16 mouse cellular contexts compared by ENCODE assay signal in genomic region chrX:70713004-70713604, GRCm38 (mm10).
DNase-seq lines count a peak whose midpoint lies in the region; ATAC-seq and TF ChIP-seq lines count a peak whose summit lies in the region.
"Had no signal": no experiment of that assay in that cellular context is flagged by ENCODE, and none has a peak within 500 bp of the region (broad histone marks: within the 10 kb centered on the region; RNA-seq: fewer than 3 reads in every experiment).

No protein-coding gene starts in this region.

- no peak for DNase-seq in gastrocnemius, adult 2 months
- no peak for DNase-seq in gastrocnemius, postnatal 4 days (ENCODE audit: low spot score in 2 of 2)
- DNase-seq in layer of hippocampus, adult 2 months (ENCODE audit: low spot score in 2 of 2), result no peak
- DNase-seq in layer of hippocampus, adult 11-12 months (ENCODE audit: low spot score), result no peak
- DNase-seq in 3T3-L1 (ENCODE audit: low read depth, low spot score), result peak; percentile 7
- no peak for DNase-seq in Patski (ENCODE audit: low read depth, low spot score)
- no peak for DNase-seq in adrenal gland, postnatal 36 days
- no peak for DNase-seq in adrenal gland, adult (ENCODE audit: inconsistent age in 2 of 2, low spot score in 1 of 2)
- DNase-seq: B cell, adult 2 months; cerebellum, adult 18-20 months; heart, postnatal 10 days; kidney, adult 8-10 months; lung, postnatal 4 days had no signal

- TF ChIP-seq CTCF in gastrocnemius, adult 2 months (IDR thresholded peaks at IDR 0.05), result peak; percentile 20; the same call in 1 of the 2 replicates
- TF ChIP-seq CTCF in layer of hippocampus, adult 2 months (conservative IDR thresholded peaks at IDR 0.05), result peak; percentile 65
- TF ChIP-seq CTCF in Patski (IDR thresholded peaks at IDR 0.05), result peak; percentile 39

- CTCF ChIA-PET in Patski (lab: Charles Lee), result interaction anchor here (1.1 kb wide), 1 partner anchor 130 kb away, joined by 3 read pairs; no protein-coding TSS in a partner anchor

- intact Hi-C loops in gastrocnemius, adult 2 months (cut with DNase I), result no loop called here

- in situ Hi-C loops in Patski (cut with MboI; ENCODE audit: low pct_unique_long_range_greater_than_20kb), result no loop called here

- H3K27ac ChIP-seq in gastrocnemius, adult 2 months, result no peak overlapping the region
- no peak overlapping the region for H3K27ac ChIP-seq in layer of hippocampus, adult 2 months
- H3K27ac ChIP-seq: forebrain, embryonic 10.5 days; hindbrain, embryonic 15.5 days had no signal

- H3K4me3 ChIP-seq in gastrocnemius, adult 2 months, result no peak overlapping the region
- H3K4me3 ChIP-seq in layer of hippocampus, adult 2 months, result no peak overlapping the region
- H3K4me3 ChIP-seq: forebrain, embryonic 10.5 days; hindbrain, embryonic 15.5 days; myocyte had no signal

- POLR2A ChIA-PET in Patski (lab: Charles Lee), result no interaction called here

- H3K27me3 ChIP-seq in Patski, result peaks cover 3% of the 10 kb centered on the region
- H3K27me3 ChIP-seq: hindbrain, embryonic 15.5 days had no signal

- ATAC-seq in Patski, result no peak
